Mouse (Mus musculus): ENCODE data around the gene Rrp1b.

Gene Rrp1b

GRCm38 (mm10) chr17:32035609-32036508 lies at the start of gene Rrp1b, which contains the start of gene Hsf2bp:
Rrp1b (plus strand) TSS chr17:32036100.
Hsf2bp (minus strand) TSS chr17:32036349.
- peak; percentile 82 for DNase-seq (ENCODE audit: low spot score)

GRCm38 (mm10) chr17:31986915-31987314 lies 49.0 kb upstream of the Rrp1b start:
- no peak for DNase-seq (ENCODE audit: low spot score)

GRCm38 (mm10) chr17:31989035-31989434 lies 46.9 kb upstream of the Rrp1b start:
- DNase-seq (ENCODE audit: low spot score) = no peak

GRCm38 (mm10) chr17:31992004-31992403 lies 43.9 kb upstream of the Rrp1b start:
- no peak for DNase-seq (ENCODE audit: low spot score)

GRCm38 (mm10) chr17:31993354-31993753 lies 42.5 kb upstream of the Rrp1b start:
- DNase-seq (ENCODE audit: low spot score) = no peak

- DNase-seq (ENCODE audit: low spot score) = no peak
These were observed 41.8 kb upstream of the Rrp1b start for GRCm38 (mm10) chr17:31994132-31994531.

GRCm38 (mm10) chr17:31995784-31996183 lies 40.1 kb upstream of the Rrp1b start:
- DNase-seq (ENCODE audit: low spot score) = peak; percentile 83

GRCm38 (mm10) chr17:31996331-31996730 lies 39.6 kb upstream of the Rrp1b start:
- DNase-seq (ENCODE audit: low spot score) = no peak

GRCm38 (mm10) chr17:31998351-31998750 lies 37.5 kb upstream of the Rrp1b start:
- DNase-seq (ENCODE audit: low spot score) = no peak

- DNase-seq (ENCODE audit: low spot score) = no peak
These were observed 32.6 kb upstream of the Rrp1b start for GRCm38 (mm10) chr17:32003251-32003650.

GRCm38 (mm10) chr17:32006800-32007199 lies 29.1 kb upstream of the Rrp1b start:
- DNase-seq (ENCODE audit: low spot score) = no peak

GRCm38 (mm10) chr17:32011694-32012093 lies 24.2 kb upstream of the Rrp1b start:
- no peak for DNase-seq (ENCODE audit: low spot score)

GRCm38 (mm10) chr17:32012254-32012653 lies 23.6 kb upstream of the Rrp1b start:
- no peak for DNase-seq (ENCODE audit: low spot score)

- DNase-seq (ENCODE audit: low spot score) = no peak
These were observed 22.2 kb upstream of the Rrp1b start for GRCm38 (mm10) chr17:32013659-32014058.

- DNase-seq (ENCODE audit: low spot score) = no peak
These were observed 19.4 kb upstream of the Rrp1b start for GRCm38 (mm10) chr17:32016481-32016880.

- no peak for DNase-seq (ENCODE audit: low spot score)
These were observed 17.6 kb upstream of the Rrp1b start for GRCm38 (mm10) chr17:32018127-32018894.

- DNase-seq (ENCODE audit: low spot score) = no peak
These were observed 13.9 kb upstream of the Rrp1b start for GRCm38 (mm10) chr17:32021981-32022380.

- no peak for DNase-seq (ENCODE audit: low spot score)
These were observed 13.3 kb upstream of the Rrp1b start for GRCm38 (mm10) chr17:32022551-32022950.

- no peak for DNase-seq (ENCODE audit: low spot score)
These were observed 12.8 kb upstream of the Rrp1b start for GRCm38 (mm10) chr17:32023088-32023487.

- peak; percentile 70 for DNase-seq (ENCODE audit: low spot score)
These were observed 11.2 kb upstream of the Rrp1b start for GRCm38 (mm10) chr17:32024671-32025073.

GRCm38 (mm10) chr17:32025386-32025785 lies 10.5 kb upstream of the Rrp1b start:
- peak; percentile 71 for DNase-seq (ENCODE audit: low spot score)

- no peak for DNase-seq (ENCODE audit: low spot score)
These were observed 8.2 kb upstream of the Rrp1b start for GRCm38 (mm10) chr17:32027666-32028065.

- DNase-seq (ENCODE audit: low spot score) = no peak
These were observed 7.6 kb upstream of the Rrp1b start for GRCm38 (mm10) chr17:32028301-32028700.

Measured in yolk sac, embryonic 10.5 days (tissue).